Mouse (Mus musculus) B cell, adult (primary cell): ENCODE data around the gene Gm5662. TPM values are rescaled to one million over a fixed set of nuclear protein-coding genes. Genes with fewer than 3 reads are reported as not detected.

ENCODE experiments used
- total RNA-seq: library from RNA; stranded (reverse); gene quantifications from 4 replicates; pipeline ENCODE4 v1.2.4, GENCODE M21; 2023; ENCODE audit not compliant: inconsistent age

Gm5662 gene
- total RNA-seq, result not detected in 4 replicates

GRCm38 (mm10) chr12:88274400-88274799 lies at the start of gene Gm5662:
Gene Gm5662, minus strand, starts transcription at chr12:88274500.

DNA sequence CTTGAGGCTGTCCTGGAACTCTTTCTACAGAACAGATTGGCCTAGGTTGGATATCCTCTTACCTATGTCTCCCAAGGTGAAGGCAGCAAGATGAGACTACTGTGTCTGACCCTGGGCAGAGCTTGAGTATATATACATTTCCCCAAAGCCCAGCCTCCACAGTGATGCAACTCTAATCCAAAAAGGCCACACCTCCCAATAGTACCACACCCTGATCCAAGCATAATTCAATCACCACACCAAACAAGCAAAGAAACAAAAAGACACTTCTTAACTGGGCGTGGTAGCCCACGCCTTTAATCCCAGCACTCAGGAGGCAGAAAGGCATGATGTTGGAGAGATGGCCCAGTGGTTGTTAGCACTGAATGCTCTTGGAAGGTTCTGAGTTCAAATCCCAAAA lies 49.6 kb upstream of the Gm5662 start, which contains the start of gene Gm5039:
Gene Gm5039, minus strand, starts transcription at position 101 of the 400 bp plus-strand sequence.

GRCm38 (mm10) chr12:88250000-88250399 lies 24.3 kb downstream of the Gm5662 start, which contains the start of gene Gm8332:
Gene Gm8332, minus strand, starts transcription at chr12:88250100.

Other genes with a start within 250 kb of the Gm5662 start
- gene Gm2056, start 247.5 kb downstream of the Gm5662 start, total RNA-seq, result not detected in 4 replicates
- not detected in 4 replicates for gene Gm16368, start 190.8 kb downstream of the Gm5662 start, total RNA-seq
- not detected in 4 replicates for gene Gm10436, start 92.4 kb downstream of the Gm5662 start, total RNA-seq
- gene Gm8332, start 24.4 kb downstream of the Gm5662 start, total RNA-seq, result not detected in 4 replicates
- gene Gm5039, start 49.5 kb upstream of the Gm5662 start, total RNA-seq, result not detected in 4 replicates
- 11.8 to 18.3 TPM (median 14.9 TPM) in 4 replicates for gene Adck1, start 86.1 kb upstream of the Gm5662 start, total RNA-seq